8 mouse cellular contexts compared by ENCODE assay signal in the genomic region with DNA sequence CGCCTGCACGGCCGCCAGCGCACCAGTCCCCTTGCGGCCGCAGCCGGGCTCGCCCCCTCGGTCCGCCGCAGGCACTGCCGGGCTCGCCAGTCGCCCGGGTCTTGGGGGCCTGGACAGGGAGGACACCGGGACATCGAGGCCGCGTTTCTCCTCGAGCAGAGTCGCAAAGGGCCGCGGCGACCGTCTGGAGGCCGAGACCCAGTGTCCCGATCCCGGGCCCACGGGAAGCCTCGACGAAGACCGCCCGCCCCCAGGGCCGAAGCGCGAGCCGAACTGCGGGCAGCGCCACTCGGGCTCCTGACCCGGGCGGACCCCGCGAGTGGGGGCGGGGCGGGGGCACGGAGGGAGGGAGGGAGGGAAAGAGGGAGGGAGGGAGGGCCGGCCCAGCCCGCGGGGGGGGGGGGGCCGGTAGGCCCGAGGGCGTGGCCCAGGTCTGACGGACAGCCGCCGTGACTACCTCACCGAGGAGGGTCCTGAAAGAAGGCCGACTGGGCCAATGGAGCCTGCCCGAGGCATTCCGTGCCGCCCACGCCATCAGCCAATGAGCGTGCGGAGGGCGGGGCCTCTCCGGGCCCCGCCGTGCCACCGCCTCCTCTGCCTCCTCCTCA. TPM values are rescaled to one million over a fixed set of nuclear protein-coding genes. Genes with fewer than 3 reads are reported as not detected.
DNase-seq lines count a peak whose midpoint lies in the region; ATAC-seq lines count a peak whose summit lies in the region.
"Not testable (repeated sequence)": the region's sequence is repeated elsewhere in the genome, so short reads cannot be mapped to it uniquely, and the experiment has no call there.

No protein-coding gene starts in this region.

- H3K9ac ChIP-seq in heart, embryonic 13.5 days, result peak overlapping the region; percentile 85
- peak overlapping the region; percentile 85 for H3K9ac ChIP-seq in liver, embryonic 12.5 days
- H3K9ac ChIP-seq in stomach, embryonic 14.5 days (replicated peaks; ENCODE audit: low read depth, low read length), result peak overlapping the region; percentile 40; the same call in 1 of the 2 replicates

- peak overlapping the region; percentile 88 for H3K27ac ChIP-seq in brown adipose tissue, adult 24 weeks (replicated peaks; ENCODE audit: low read depth, low read length)
- H3K27ac ChIP-seq in heart, embryonic 13.5 days (replicated peaks), result peak overlapping the region; percentile 94
- H3K27ac ChIP-seq in liver, embryonic 12.5 days, result peak overlapping the region; percentile 82
- H3K27ac ChIP-seq in stomach, embryonic 14.5 days (ENCODE audit: low read length), result peak overlapping the region; percentile 93

- H3K36me3 ChIP-seq in heart, embryonic 13.5 days, result peaks cover 25% of the 10 kb centered on the region
- H3K36me3 ChIP-seq in liver, embryonic 12.5 days, result peaks cover 19% of the 10 kb centered on the region
- H3K36me3 ChIP-seq in stomach, embryonic 14.5 days (ENCODE audit: control insufficient read depth, insufficient read depth, low read length), result not testable (repeated sequence)

- under 1% methylated on average over 25 of the region's 69 CpGs for WGBS in heart, embryonic 13.5 days
- under 1% methylated on average over 39 of the region's 69 CpGs for WGBS in liver, embryonic 12.5 days (ENCODE audit: insufficient replicate concordance)
- 1% methylated on average over 13 of the region's 69 CpGs for WGBS in stomach, embryonic 14.5 days

- H3K4me1 ChIP-seq in brown adipose tissue, adult 24 weeks (ENCODE audit: control insufficient read depth, insufficient read depth, insufficient read length, low read length), result not testable (repeated sequence)
- H3K4me1 ChIP-seq in heart, embryonic 13.5 days, result peaks cover 25% of the 10 kb centered on the region
- peaks cover 30% of the 10 kb centered on the region for H3K4me1 ChIP-seq in liver, embryonic 12.5 days
- peaks cover 10% of the 10 kb centered on the region; the same call in 1 of the 2 replicates for H3K4me1 ChIP-seq in stomach, embryonic 14.5 days (ENCODE audit: control insufficient read depth, insufficient read depth, low read length)

- not testable (repeated sequence) for H3K9me3 ChIP-seq in heart, embryonic 13.5 days; liver, embryonic 12.5 days (replicated peaks); stomach, embryonic 14.5 days (ENCODE audit: control insufficient read depth, low read depth, low read length)

- ATAC-seq in erythroid progenitor cell, adult 5-6 weeks (replicated peaks; ENCODE audit: low FRiP score, poor library complexity, severe bottlenecking), result peak; percentile 91
- peak; percentile 97 for ATAC-seq in heart, embryonic 13.5 days (ENCODE audit: extremely low read depth, insufficient number of reproducible peaks, low FRiP score, low TSS enrichment)
- peak; percentile 97 for ATAC-seq in liver, embryonic 12.5 days
- peak; percentile 98 for ATAC-seq in stomach, embryonic 14.5 days (ENCODE audit: insufficient number of reproducible peaks, insufficient read depth, low FRiP score, low read depth)

- not testable (repeated sequence) for H3K27me3 ChIP-seq in heart, embryonic 13.5 days (replicated peaks); liver, embryonic 12.5 days (replicated peaks); stomach, embryonic 14.5 days (ENCODE audit: control insufficient read depth, insufficient read depth, low read length)

- peak overlapping the region; percentile 80 for H3K4me2 ChIP-seq in heart, embryonic 13.5 days
- H3K4me2 ChIP-seq in liver, embryonic 12.5 days, result peak overlapping the region; percentile 96
- peak overlapping the region; percentile 51 for H3K4me2 ChIP-seq in stomach, embryonic 14.5 days (replicated peaks; ENCODE audit: low read depth, low read length)

- DNase-seq in CD4-positive helper T cell, adult 2 months (ENCODE audit: low read depth, low spot score), result peak; percentile 90
- DNase-seq in kidney, postnatal 10 days, result peak; percentile 92
- DNase-seq in natural killer cell, adult 2 months (ENCODE audit: low spot score in 2 of 2), result peak; percentile 67 to 72

- H3K4me3 ChIP-seq in brown adipose tissue, adult 24 weeks (ENCODE audit: insufficient read depth, low read depth, low read length), result peak overlapping the region; percentile 89
- peak overlapping the region; percentile 86 for H3K4me3 ChIP-seq in heart, embryonic 13.5 days
- H3K4me3 ChIP-seq in liver, embryonic 12.5 days, result peak overlapping the region; percentile 77
- H3K4me3 ChIP-seq in stomach, embryonic 14.5 days (ENCODE audit: low read depth, low read length), result peak overlapping the region; percentile 41

RNA-seq across cellular contexts. Expression of a gene that starts 0.4 kb away (rescaled TPM):
- polyA plus RNA-seq in brown adipose tissue, adult 24 weeks (2012; ENCODE audit: insufficient read depth, insufficient read length, missing spikeins), result 19.9 and 27.3 TPM in 2 replicates
- 20.5 and 32.4 TPM in 2 replicates for total RNA-seq in erythroid progenitor cell, adult 5-6 weeks (2015; ENCODE audit: low replicate concordance)
- total RNA-seq in erythroid progenitor cell, adult 5-6 weeks (2017; ENCODE audit: low replicate concordance), result 18.9 and 37.8 TPM in 2 replicates
- 29.8 and 30.9 TPM in 2 replicates for polyA plus RNA-seq in heart, embryonic 13.5 days (2015; fragmentation: Nextera tagmentation; extraction: Ambion mirVana)
- 12.7 and 15.6 TPM in 2 replicates for polyA plus RNA-seq in liver, embryonic 12.5 days (2016; fragmentation: Nextera tagmentation; extraction: Ambion mirVana)
- polyA plus RNA-seq in stomach, embryonic 14.5 days (2014; fragmentation: Nextera tagmentation; extraction: Ambion mirVana), result 47.3 and 54.0 TPM in 2 replicates

Comparison
In these comparisons a context has a peak if more than half of its experiments do, and no peak if none do; other contexts are left out.
1. Peak in every context shown above with its lines: DNase-seq, ATAC-seq, H3K4me3 ChIP-seq and H3K27ac ChIP-seq.